Mouse (Mus musculus) limb, embryonic 15.5 days (tissue): Measurements from ENCODE around the gene Ddx19a. TPM values are rescaled to one million over a fixed set of nuclear protein-coding genes. Genes with fewer than 3 reads are reported as not detected.
A peak's percentile ranks its signal among the peaks of the same experiment; 100 is the strongest.
"Not testable (repeated sequence)": the region's sequence is repeated elsewhere in the genome, so short reads cannot be mapped to it uniquely, and the experiment has no call there.

ENCODE experiments used
- ATAC-seq: fragments of 200-750 bp; cut with Nextera tagmentation; 2 replicates; pipeline ENCODE4 v1.8.0; 2017; ENCODE audit warnings: low read depth, moderate TSS enrichment; ENCODE audit not compliant: insufficient number of reproducible peaks, low FRiP score, low TSS enrichment
- H3K27ac ChIP-seq: fragments of 300-500 bp; sonication (generic); 2 replicates; pipeline ENCODE4 v1.5.1; 2015; ENCODE audit warnings: moderate library complexity, mild to moderate bottlenecking, inconsistent platforms
- H3K27me3 ChIP-seq: fragments of 300-500 bp; sonication (generic); 2 replicates; pipeline ENCODE4 v1.6.1; 2015; ENCODE audit warnings: inconsistent platforms
- H3K36me3 ChIP-seq: fragments of 300-500 bp; sonication (generic); 2 replicates; pipeline ENCODE4 v1.6.1; 2015; ENCODE audit warnings: inconsistent platforms
- H3K4me1 ChIP-seq: fragments of 300-500 bp; sonication (generic); 2 replicates; pipeline ENCODE4 v1.6.1; 2015; ENCODE audit warnings: inconsistent platforms
- H3K4me2 ChIP-seq: fragments of 300-500 bp; sonication (generic); 2 replicates; pipeline ENCODE4 v1.6.1; 2015; ENCODE audit warnings: mild to moderate bottlenecking, inconsistent platforms
- H3K4me3 ChIP-seq: fragments of 300-500 bp; sonication (generic); 2 replicates; pipeline ENCODE4 v1.5.1; 2015; ENCODE audit warnings: mild to moderate bottlenecking, inconsistent platforms
- H3K9ac ChIP-seq: fragments of 300-500 bp; sonication (generic); 2 replicates; pipeline ENCODE4 v1.6.1; 2015; ENCODE audit warnings: inconsistent platforms
- H3K9me3 ChIP-seq: fragments of 300-500 bp; sonication (generic); 2 replicates; pipeline ENCODE4 v1.6.1; 2016; ENCODE audit warnings: inconsistent platforms
- WGBS: fragments of 180-500 bp; shearing (Covaris S2); methylation state at CpG from one replicate; pipeline ENCODE4 v1.1.7; 2015; 5-methylcytosine and 5-hydroxymethylcytosine counted together
- polyA plus RNA-seq: library from polyadenylated mRNA; unstranded; fragments of >200 nt; fragmentation: Nextera tagmentation; extraction: Ambion mirVana; gene quantifications from 2 replicates; pipeline ENCODE4 v1.2.1, GENCODE M21; 2015

Gene Ddx19a
- polyA plus RNA-seq, 1 experiment from 2014 or later: 12.4 TPM

GRCm38 (mm10) chr8:111026609-111027008 lies 29.0 kb upstream of the Ddx19a start:
- H3K9ac ChIP-seq, H3K4me1 ChIP-seq, H3K4me2 ChIP-seq, ATAC-seq, H3K36me3 ChIP-seq, H3K27ac ChIP-seq, H3K27me3 ChIP-seq, H3K4me3 ChIP-seq, H3K9me3 ChIP-seq: not testable (repeated sequence)
- WGBS: 86% methylated on average over 2 of the region's 2 CpGs

- H3K27me3 ChIP-seq, ATAC-seq, H3K9ac ChIP-seq, H3K9me3 ChIP-seq, H3K4me3 ChIP-seq, H3K4me1 ChIP-seq, H3K4me2 ChIP-seq, H3K27ac ChIP-seq: not testable (repeated sequence)
- peaks cover 41% of the 10 kb centered on the region for H3K36me3 ChIP-seq
- 87% methylated on average over 10 of the region's 10 CpGs for WGBS
Observed at GRCm38 (mm10) chr8:111010230-111010991, 12.8 kb upstream of the Ddx19a start.

- peak overlapping the region; percentile 70 for H3K9ac ChIP-seq
- peaks cover 18% of the 10 kb centered on the region for H3K36me3 ChIP-seq
- peak overlapping the region; percentile 70 for H3K4me3 ChIP-seq
- peak overlapping the region; percentile 87 for H3K27ac ChIP-seq
- no peaks in the 10 kb centered on the region for H3K27me3 ChIP-seq
- H3K4me2 ChIP-seq: peak overlapping the region; percentile 76
- H3K9me3 ChIP-seq: no peaks in the 10 kb centered on the region
- ATAC-seq: no peak
- WGBS: 35% methylated on average over 16 of the region's 16 CpGs
- H3K4me1 ChIP-seq: no peaks in the 10 kb centered on the region
Observed at GRCm38 (mm10) chr8:110996641-110997430, 764 bp downstream of the Ddx19a start.

- no peak overlapping the region for H3K9ac ChIP-seq
Observed at GRCm38 (mm10) chr8:110990017-110990416, 7.6 kb downstream of the Ddx19a start.

GRCm38 (mm10) chr8:110987805-110988744 lies 9.5 kb downstream of the Ddx19a start:
- Histone ChIP-seq H3K4me3 (no peak overlapping the region), H3K9ac (no peak overlapping the region), H3K27ac (no peak overlapping the region), H3K36me3 (peaks cover 91% of the 10 kb centered on the region), H3K4me2 (no peak overlapping the region), H3K27me3 (no peaks in the 10 kb centered on the region), H3K4me1 (no peaks in the 10 kb centered on the region), H3K9me3 (no peaks in the 10 kb centered on the region)
- WGBS: 77% methylated on average over 8 of the region's 8 CpGs
- no peak for ATAC-seq

More at GRCm38 (mm10) chr8:110990017-110990416, 7.6 kb downstream of the Ddx19a start:
- Histone ChIP-seq H3K4me3 (no peak overlapping the region), H3K27ac (no peak overlapping the region), H3K4me2 (no peak overlapping the region), H3K4me1 (no peaks in the 10 kb centered on the region), H3K27me3 (no peaks in the 10 kb centered on the region), H3K36me3 (peaks cover 77% of the 10 kb centered on the region), H3K9me3 (no peaks in the 10 kb centered on the region)
- no peak for ATAC-seq
- WGBS: 86% methylated on average over 9 of the region's 9 CpGs

GRCm38 (mm10) chr8:110981304-110981703 lies 16.3 kb downstream of the Ddx19a start:
- H3K4me2 ChIP-seq: no peak overlapping the region
- H3K27ac ChIP-seq: no peak overlapping the region
- H3K27me3 ChIP-seq: no peaks in the 10 kb centered on the region
- no peak overlapping the region for H3K9ac ChIP-seq
- H3K36me3 ChIP-seq: peaks cover 74% of the 10 kb centered on the region
- ATAC-seq: no peak
- WGBS: 91% methylated on average over 2 of the region's 2 CpGs
- no peak overlapping the region for H3K4me3 ChIP-seq
- no peaks in the 10 kb centered on the region for H3K9me3 ChIP-seq
- no peaks in the 10 kb centered on the region for H3K4me1 ChIP-seq

- H3K27ac ChIP-seq, H3K27me3 ChIP-seq: not testable (repeated sequence)
Observed at GRCm38 (mm10) chr8:110977987-110978386, 19.6 kb downstream of the Ddx19a start.

GRCm38 (mm10) chr8:110976532-110976931 lies 21.1 kb downstream of the Ddx19a start:
- not testable (repeated sequence) for H3K9ac ChIP-seq, H3K4me2 ChIP-seq, H3K27ac ChIP-seq, H3K4me3 ChIP-seq, H3K4me1 ChIP-seq, H3K27me3 ChIP-seq, ATAC-seq, H3K9me3 ChIP-seq
- peaks cover 68% of the 10 kb centered on the region for H3K36me3 ChIP-seq
- WGBS: 92% methylated on average over 8 of the region's 8 CpGs

More at GRCm38 (mm10) chr8:110977987-110978386, 19.6 kb downstream of the Ddx19a start:
- not testable (repeated sequence) for H3K4me3 ChIP-seq, H3K9me3 ChIP-seq, H3K9ac ChIP-seq, ATAC-seq, H3K4me1 ChIP-seq, H3K4me2 ChIP-seq
- 88% methylated on average over 2 of the region's 2 CpGs for WGBS
- H3K36me3 ChIP-seq: peaks cover 69% of the 10 kb centered on the region

GRCm38 (mm10) chr8:110969910-110970770 lies 27.5 kb downstream of the Ddx19a start:
- Histone ChIP-seq H3K27ac (no peak overlapping the region), H3K9me3 (no peaks in the 10 kb centered on the region), H3K4me1 (peaks cover 22% of the 10 kb centered on the region), H3K9ac (peak overlapping the region; percentile 26), H3K36me3 (peaks cover 66% of the 10 kb centered on the region), H3K4me2 (peak overlapping the region; percentile 62), H3K27me3 (no peaks in the 10 kb centered on the region), H3K4me3 (peak overlapping the region; percentile 41)
- 6% methylated on average over 45 of the region's 45 CpGs for WGBS
- ATAC-seq: peak; percentile 91

GRCm38 (mm10) chr8:110967326-110967725 lies 30.3 kb downstream of the Ddx19a start:
- H3K27me3 ChIP-seq: no peaks in the 10 kb centered on the region
- no peak overlapping the region for H3K4me2 ChIP-seq
- H3K36me3 ChIP-seq: peaks cover 61% of the 10 kb centered on the region
- no peak overlapping the region for H3K4me3 ChIP-seq
- H3K27ac ChIP-seq: no peak overlapping the region
- H3K9me3 ChIP-seq: no peaks in the 10 kb centered on the region
- whole genome bisulfite sequencing: 77% methylated on average over 9 of the region's 9 CpGs
- H3K4me1 ChIP-seq: peaks cover 22% of the 10 kb centered on the region
- H3K9ac ChIP-seq: no peak overlapping the region
- ATAC-seq: no peak

- no peak for ATAC-seq
- Histone ChIP-seq H3K4me1 (peaks cover 22% of the 10 kb centered on the region), H3K9ac (no peak overlapping the region), H3K4me3 (no peak overlapping the region), H3K9me3 (no peaks in the 10 kb centered on the region), H3K27ac (no peak overlapping the region; the same call in 1 of the 2 replicates), H3K4me2 (no peak overlapping the region), H3K27me3 (no peaks in the 10 kb centered on the region), H3K36me3 (peaks cover 62% of the 10 kb centered on the region)
- 90% methylated on average over 8 of the region's 8 CpGs for WGBS
Observed at GRCm38 (mm10) chr8:110966586-110966985, 31.0 kb downstream of the Ddx19a start.
